Mouse (Mus musculus) cortical plate, adult 2 months (tissue): ENCODE measurements around the gene Hdac9.

ENCODE experiments used
- CTCF ChIP-seq: fragments of 200-500 bp; IDR thresholded peaks from 2 replicates; pipeline ENCODE4 v1.5.1; 2011; ENCODE audit warnings: mild to moderate bottlenecking, control low read depth, low read length; ENCODE audit not compliant: insufficient read depth; ENCODE audit errors: extremely low read depth
- POLR2A ChIP-seq: fragments of 200-500 bp; IDR thresholded peaks from 2 replicates; pipeline ENCODE4 v1.6.1; 2011; ENCODE audit warnings: mild to moderate bottlenecking, low read length, control low read depth; ENCODE audit not compliant: insufficient read depth; ENCODE audit errors: extremely low read depth

DNA sequence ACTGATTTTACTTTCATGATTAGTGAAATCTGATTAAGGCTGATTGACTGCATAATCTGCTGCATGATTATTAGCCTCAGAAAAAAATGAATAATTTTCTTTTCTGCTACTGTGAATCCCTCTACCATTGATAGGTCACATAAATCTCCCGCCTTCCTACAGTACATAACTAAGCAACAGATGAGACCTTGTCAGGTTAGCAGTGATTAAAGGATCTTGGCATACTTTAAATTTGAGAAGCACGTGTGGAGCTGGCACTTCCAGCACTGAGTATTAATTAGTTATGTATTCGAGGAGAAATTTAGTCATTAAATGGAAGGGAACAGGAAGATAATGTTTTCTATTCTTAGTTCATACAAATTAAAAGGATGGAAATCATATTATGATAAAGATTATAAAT lies 347.8 kb downstream of the Hdac9 start:
- TF ChIP-seq POLR2A (no peak), CTCF (no peak)
